Mouse (Mus musculus): ENCODE results near the gene Cwc22. TPM values are rescaled to one million over a fixed set of nuclear protein-coding genes. Genes with fewer than 3 reads are reported as not detected.

Cwc22 gene
- polyA plus RNA-seq, 1 experiment: 5.7 TPM

DNA sequence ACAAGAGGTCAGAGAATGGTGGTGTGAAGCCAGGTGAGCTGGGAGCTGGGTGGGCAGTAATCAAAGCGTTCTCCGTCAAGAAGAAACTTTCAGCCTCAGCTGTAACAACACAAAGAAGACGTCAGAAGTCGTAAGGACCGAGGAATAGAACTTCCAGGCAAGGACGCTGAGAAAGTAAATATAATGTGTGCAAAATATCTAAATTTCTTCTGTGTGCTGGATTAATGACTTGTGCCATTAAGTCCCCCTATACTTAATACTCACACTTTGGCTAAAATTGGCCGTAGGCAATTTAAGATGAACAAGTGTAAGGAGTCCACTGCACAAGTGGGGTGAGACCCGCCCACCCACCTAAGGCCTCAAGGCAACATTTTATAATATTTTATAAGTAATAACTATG, 51.3 kb downstream of the Cwc22 start:
- no peak overlapping the region for H3K4me3 ChIP-seq (ENCODE audit: insufficient read depth, low read depth, low read length)
- no peak overlapping the region for H3K27ac ChIP-seq (ENCODE audit: insufficient read depth, low read depth, low read length)
- no peak for DNase-seq
- TF ChIP-seq CTCF (conservative IDR thresholded peaks at IDR 0.05; ENCODE audit: insufficient read depth, insufficient read length, low read depth, low read length): no peak
- TF ChIP-seq POLR2A (IDR thresholded peaks at IDR 0.05; ENCODE audit: low read depth, low read length): no peak
- no peaks in the 10 kb centered on the region for H3K27me3 ChIP-seq (replicated peaks; ENCODE audit: control insufficient read depth, insufficient read depth, low read length)
- 87% methylated on average over 8 of the region's 8 CpGs for WGBS
- no peaks in the 10 kb centered on the region for H3K4me1 ChIP-seq (ENCODE audit: control insufficient read depth, insufficient read depth, low read length)
- peaks cover 7% of the 10 kb centered on the region for H3K36me3 ChIP-seq (ENCODE audit: control insufficient read depth, insufficient read depth, low read length)

- no peak for TF ChIP-seq CTCF (conservative IDR thresholded peaks at IDR 0.05; ENCODE audit: insufficient read depth, insufficient read length, low read depth, low read length)
- TF ChIP-seq POLR2A (IDR thresholded peaks at IDR 0.05; ENCODE audit: low read depth, low read length): no peak
- H3K27ac ChIP-seq (ENCODE audit: insufficient read depth, low read depth, low read length): no peak overlapping the region
- H3K4me3 ChIP-seq (ENCODE audit: insufficient read depth, low read depth, low read length): no peak overlapping the region
- H3K36me3 ChIP-seq (ENCODE audit: control insufficient read depth, insufficient read depth, low read length): peaks cover 5% of the 10 kb centered on the region
- 94% methylated on average over 8 of the region's 8 CpGs for WGBS
- no peaks in the 10 kb centered on the region for H3K4me1 ChIP-seq (ENCODE audit: control insufficient read depth, insufficient read depth, low read length)
- no peaks in the 10 kb centered on the region for H3K27me3 ChIP-seq (replicated peaks; ENCODE audit: control insufficient read depth, insufficient read depth, low read length)
- DNase-seq: no peak
These were observed 52.7 kb downstream of the Cwc22 start for GRCm38 (mm10) chr2:77893505-77893904.

GRCm38 (mm10) chr2:77892573-77892972, 53.6 kb downstream of the Cwc22 start:
- H3K4me1 ChIP-seq (ENCODE audit: control insufficient read depth, insufficient read depth, low read length): no peaks in the 10 kb centered on the region
- TF ChIP-seq POLR2A (IDR thresholded peaks at IDR 0.05; ENCODE audit: low read depth, low read length) (no peak), CTCF (conservative IDR thresholded peaks at IDR 0.05; ENCODE audit: insufficient read depth, insufficient read length, low read depth, low read length) (no peak)
- 90% methylated on average over 4 of the region's 4 CpGs for WGBS
- no peak overlapping the region for H3K27ac ChIP-seq (ENCODE audit: insufficient read depth, low read depth, low read length)
- no peaks in the 10 kb centered on the region for H3K27me3 ChIP-seq (replicated peaks; ENCODE audit: control insufficient read depth, insufficient read depth, low read length)
- no peak overlapping the region for H3K4me3 ChIP-seq (ENCODE audit: insufficient read depth, low read depth, low read length)
- H3K36me3 ChIP-seq (ENCODE audit: control insufficient read depth, insufficient read depth, low read length): peaks cover 5% of the 10 kb centered on the region; the same call in 1 of the 2 replicates
- DNase-seq: no peak

DNA sequence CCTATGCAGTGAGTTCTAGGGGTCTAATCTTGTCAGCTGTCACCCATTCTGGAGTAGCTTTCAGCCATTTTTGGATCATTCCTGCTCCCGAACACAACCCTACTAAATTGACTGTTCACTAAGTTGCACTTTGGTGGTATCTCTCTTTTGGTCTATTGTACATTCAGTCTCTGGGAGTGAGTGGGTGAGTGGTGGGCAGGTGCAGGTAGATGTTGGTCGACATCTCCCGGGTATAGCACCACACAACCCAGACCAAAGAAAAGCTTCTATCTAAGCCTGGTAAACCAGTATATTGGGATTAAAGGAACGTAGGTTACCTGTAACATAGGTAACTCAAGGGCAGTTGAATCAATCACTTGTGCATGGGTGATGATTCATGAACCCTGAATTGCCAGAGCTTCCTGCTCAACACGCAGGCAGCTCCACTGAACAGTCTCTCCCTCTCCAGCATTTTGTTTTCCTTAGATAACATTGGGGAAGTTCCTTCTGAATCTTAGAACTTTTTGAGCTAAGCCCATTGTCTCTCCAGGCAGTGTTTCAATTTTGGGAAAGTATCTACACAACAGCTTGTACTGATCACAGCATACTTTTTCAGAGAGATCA, 55.2 kb downstream of the Cwc22 start:
- Histone ChIP-seq H3K36me3 (ENCODE audit: control insufficient read depth, insufficient read depth, low read length) (peaks cover 5% of the 10 kb centered on the region; the same call in 1 of the 2 replicates), H3K4me3 (ENCODE audit: insufficient read depth, low read depth, low read length) (no peak overlapping the region), H3K27me3 (replicated peaks; ENCODE audit: control insufficient read depth, insufficient read depth, low read length) (no peaks in the 10 kb centered on the region), H3K4me1 (ENCODE audit: control insufficient read depth, insufficient read depth, low read length) (no peaks in the 10 kb centered on the region), H3K27ac (ENCODE audit: insufficient read depth, low read depth, low read length) (no peak overlapping the region)
- no peak for DNase-seq
- WGBS: 94% methylated on average over 5 of the region's 5 CpGs
- TF ChIP-seq CTCF (conservative IDR thresholded peaks at IDR 0.05; ENCODE audit: insufficient read depth, insufficient read length, low read depth, low read length) (no peak), POLR2A (IDR thresholded peaks at IDR 0.05; ENCODE audit: low read depth, low read length) (no peak)

GRCm38 (mm10) chr2:77889949-77890348, 56.2 kb downstream of the Cwc22 start:
- DNase-seq: no peak
- Histone ChIP-seq H3K27ac (ENCODE audit: insufficient read depth, low read depth, low read length) (no peak overlapping the region), H3K4me1 (ENCODE audit: control insufficient read depth, insufficient read depth, low read length) (no peaks in the 10 kb centered on the region), H3K36me3 (ENCODE audit: control insufficient read depth, insufficient read depth, low read length) (peaks cover 5% of the 10 kb centered on the region; the same call in 1 of the 2 replicates), H3K27me3 (replicated peaks; ENCODE audit: control insufficient read depth, insufficient read depth, low read length) (no peaks in the 10 kb centered on the region), H3K4me3 (ENCODE audit: insufficient read depth, low read depth, low read length) (no peak overlapping the region)
- TF ChIP-seq CTCF (conservative IDR thresholded peaks at IDR 0.05; ENCODE audit: insufficient read depth, insufficient read length, low read depth, low read length) (no peak), POLR2A (IDR thresholded peaks at IDR 0.05; ENCODE audit: low read depth, low read length) (no peak)
- 95% methylated on average over 6 of the region's 6 CpGs for WGBS

GRCm38 (mm10) chr2:77889401-77889800, 56.8 kb downstream of the Cwc22 start:
- 77% methylated on average over 5 of the region's 5 CpGs for WGBS
- Histone ChIP-seq H3K27me3 (replicated peaks; ENCODE audit: control insufficient read depth, insufficient read depth, low read length) (no peaks in the 10 kb centered on the region), H3K4me1 (ENCODE audit: control insufficient read depth, insufficient read depth, low read length) (no peaks in the 10 kb centered on the region), H3K36me3 (ENCODE audit: control insufficient read depth, insufficient read depth, low read length) (peaks cover 5% of the 10 kb centered on the region; the same call in 1 of the 2 replicates), H3K27ac (ENCODE audit: insufficient read depth, low read depth, low read length) (no peak overlapping the region), H3K4me3 (ENCODE audit: insufficient read depth, low read depth, low read length) (no peak overlapping the region)
- no peak for TF ChIP-seq CTCF (conservative IDR thresholded peaks at IDR 0.05; ENCODE audit: insufficient read depth, insufficient read length, low read depth, low read length)
- TF ChIP-seq POLR2A (IDR thresholded peaks at IDR 0.05; ENCODE audit: low read depth, low read length): no peak
- no peak for DNase-seq

- TF ChIP-seq CTCF (conservative IDR thresholded peaks at IDR 0.05; ENCODE audit: insufficient read depth, insufficient read length, low read depth, low read length) (no peak), POLR2A (IDR thresholded peaks at IDR 0.05; ENCODE audit: low read depth, low read length) (no peak)
- H3K27ac ChIP-seq (ENCODE audit: insufficient read depth, low read depth, low read length): no peak overlapping the region
- 77% methylated on average over 2 of the region's 2 CpGs for WGBS
- H3K36me3 ChIP-seq (ENCODE audit: control insufficient read depth, insufficient read depth, low read length): peaks cover 5% of the 10 kb centered on the region; the same call in 1 of the 2 replicates
- H3K27me3 ChIP-seq (replicated peaks; ENCODE audit: control insufficient read depth, insufficient read depth, low read length): no peaks in the 10 kb centered on the region
- no peak for DNase-seq
- H3K4me3 ChIP-seq (ENCODE audit: insufficient read depth, low read depth, low read length): no peak overlapping the region
- H3K4me1 ChIP-seq (ENCODE audit: control insufficient read depth, insufficient read depth, low read length): no peaks in the 10 kb centered on the region
These were observed 57.3 kb downstream of the Cwc22 start for GRCm38 (mm10) chr2:77888826-77889225.
